Mouse (Mus musculus): ENCODE measurements at regions not wholly inside any gene's neighbourhood (a gene's known extent, or its start where the extent isn't known, plus 50 kb on each side); places are given as distances from the start of the nearest gene placed in this dataset.
A peak's percentile ranks its signal among the peaks of the same experiment; 100 is the strongest.

- Histone ChIP-seq H3K4me3 (no peak overlapping the region), H3K36me3 (ENCODE audit: control insufficient read depth, insufficient read depth) (no peaks in the 10 kb centered on the region), H3K27me3 (ENCODE audit: control insufficient read depth, insufficient read depth, insufficient read length) (no peaks in the 10 kb centered on the region), H3ac (ENCODE audit: control insufficient read depth, insufficient read length) (no peak overlapping the region), H3K4me2 (ENCODE audit: low read depth) (no peak overlapping the region), H3K79me2 (ENCODE audit: control insufficient read depth, insufficient read depth) (no peaks in the 10 kb centered on the region)
- TF ChIP-seq E2F4 (IDR thresholded peaks at IDR 0.05; ENCODE audit: insufficient read depth) = no peak
- no peak for TF ChIP-seq USF1 (IDR thresholded peaks at IDR 0.05; ENCODE audit: low read depth)
- TF ChIP-seq SRF (IDR thresholded peaks at IDR 0.05; ENCODE audit: control insufficient read depth, insufficient read length, low read depth) = no peak
- TF ChIP-seq CEBPB (IDR thresholded peaks at IDR 0.05; ENCODE audit: insufficient read depth, poor library complexity, severe bottlenecking) = no peak
- TF ChIP-seq POLR2AphosphoS2 (IDR thresholded peaks at IDR 0.05; ENCODE audit: insufficient read length, low read depth) = no peak
- no peak for TF ChIP-seq MYOD1 (IDR thresholded peaks at IDR 0.05; ENCODE audit: control insufficient read depth in 1 of 3, insufficient read length in 2 of 3, low read depth in 2 of 3)
- TF ChIP-seq MAX (IDR thresholded peaks at IDR 0.05; ENCODE audit: low read depth) = no peak
- no peak for TF ChIP-seq POLR2A (IDR thresholded peaks at IDR 0.05; ENCODE audit: insufficient read length, low read depth)
- TF ChIP-seq TCF3 (IDR thresholded peaks at IDR 0.05; ENCODE audit: insufficient read length, low read depth) = no peak
- TF ChIP-seq REST (IDR thresholded peaks at IDR 0.05; ENCODE audit: insufficient read depth, insufficient read length) = no peak
- no peak for TF ChIP-seq MYOG (IDR thresholded peaks at IDR 0.05; ENCODE audit: control insufficient read depth in 1 of 3, insufficient read depth in 1 of 3, insufficient read length in 2 of 3, low read depth in 2 of 3)
- no peak for TF ChIP-seq TCF12 (IDR thresholded peaks at IDR 0.05; ENCODE audit: insufficient read depth, poor library complexity, severe bottlenecking)
Measured at GRCm38 (mm10) chr13:25751409-25751777, 481.1 kb upstream of the Nrsn1 start.

- no peak for TF ChIP-seq REST (IDR thresholded peaks at IDR 0.05; ENCODE audit: insufficient read depth, insufficient read length)
- TF ChIP-seq SRF (IDR thresholded peaks at IDR 0.05; ENCODE audit: control insufficient read depth, insufficient read length, low read depth) = no peak
- TF ChIP-seq CEBPB (IDR thresholded peaks at IDR 0.05; ENCODE audit: insufficient read depth, poor library complexity, severe bottlenecking) = no peak
- TF ChIP-seq MYOD1 (IDR thresholded peaks at IDR 0.05; ENCODE audit: control insufficient read depth in 1 of 3, insufficient read length in 2 of 3, low read depth in 2 of 3) = peak in 1 of 3 experiments; percentile 49
- no peak for TF ChIP-seq TCF12 (IDR thresholded peaks at IDR 0.05; ENCODE audit: insufficient read depth, poor library complexity, severe bottlenecking)
- TF ChIP-seq TCF3 (IDR thresholded peaks at IDR 0.05; ENCODE audit: insufficient read length, low read depth) = no peak
- H3ac ChIP-seq (ENCODE audit: control insufficient read depth, insufficient read length) = no peak overlapping the region
Measured at GRCm38 (mm10) chr13:25750460-25751408, 480.4 kb upstream of the Nrsn1 start.

GRCm38 (mm10) chr13:25738601-25739000, 468.3 kb upstream of the Nrsn1 start:
- no peak overlapping the region for H3K4me2 ChIP-seq (ENCODE audit: low read depth)
- no peaks in the 10 kb centered on the region for H3K79me2 ChIP-seq (ENCODE audit: control insufficient read depth, insufficient read depth)
- no peak overlapping the region for H3K4me3 ChIP-seq
- no peaks in the 10 kb centered on the region for H3K36me3 ChIP-seq (ENCODE audit: control insufficient read depth, insufficient read depth)
- H3ac ChIP-seq (ENCODE audit: control insufficient read depth, insufficient read length) = no peak overlapping the region
- H3K27me3 ChIP-seq (ENCODE audit: control insufficient read depth, insufficient read depth, insufficient read length) = no peaks in the 10 kb centered on the region
- no peak for TF ChIP-seq CEBPB (IDR thresholded peaks at IDR 0.05; ENCODE audit: insufficient read depth, poor library complexity, severe bottlenecking)
- TF ChIP-seq POLR2A (IDR thresholded peaks at IDR 0.05; ENCODE audit: insufficient read length, low read depth) = no peak
- no peak for TF ChIP-seq MYOG (IDR thresholded peaks at IDR 0.05; ENCODE audit: control insufficient read depth in 1 of 3, insufficient read depth in 1 of 3, insufficient read length in 2 of 3, low read depth in 2 of 3)
- TF ChIP-seq REST (IDR thresholded peaks at IDR 0.05; ENCODE audit: insufficient read depth, insufficient read length) = no peak
- no peak for TF ChIP-seq E2F4 (IDR thresholded peaks at IDR 0.05; ENCODE audit: insufficient read depth)
- TF ChIP-seq POLR2AphosphoS2 (IDR thresholded peaks at IDR 0.05; ENCODE audit: insufficient read length, low read depth) = no peak
- no peak for TF ChIP-seq MAX (IDR thresholded peaks at IDR 0.05; ENCODE audit: low read depth)
- no peak for TF ChIP-seq SRF (IDR thresholded peaks at IDR 0.05; ENCODE audit: control insufficient read depth, insufficient read length, low read depth)
- no peak for TF ChIP-seq TCF3 (IDR thresholded peaks at IDR 0.05; ENCODE audit: insufficient read length, low read depth)

More at GRCm38 (mm10) chr13:25750460-25751408, 480.4 kb upstream of the Nrsn1 start:
- Histone ChIP-seq H3K79me2 (ENCODE audit: control insufficient read depth, insufficient read depth) (no peaks in the 10 kb centered on the region), H3K27me3 (ENCODE audit: control insufficient read depth, insufficient read depth, insufficient read length) (no peaks in the 10 kb centered on the region), H3K4me3 (no peak overlapping the region), H3K36me3 (ENCODE audit: control insufficient read depth, insufficient read depth) (no peaks in the 10 kb centered on the region), H3K4me2 (ENCODE audit: low read depth) (no peak overlapping the region)

GRCm38 (mm10) chr13:25729327-25729892, 459.1 kb upstream of the Nrsn1 start:
- no peak for TF ChIP-seq SRF (IDR thresholded peaks at IDR 0.05; ENCODE audit: control insufficient read depth, insufficient read length, low read depth)
- no peak for TF ChIP-seq MYOD1 (IDR thresholded peaks at IDR 0.05; ENCODE audit: control insufficient read depth in 1 of 3, insufficient read length in 2 of 3, low read depth in 2 of 3)
- no peak for TF ChIP-seq POLR2A (IDR thresholded peaks at IDR 0.05; ENCODE audit: insufficient read length, low read depth)
- no peak for TF ChIP-seq TCF3 (IDR thresholded peaks at IDR 0.05; ENCODE audit: insufficient read length, low read depth)
- TF ChIP-seq TCF12 (IDR thresholded peaks at IDR 0.05; ENCODE audit: insufficient read depth, poor library complexity, severe bottlenecking) = no peak
- TF ChIP-seq E2F4 (IDR thresholded peaks at IDR 0.05; ENCODE audit: insufficient read depth) = no peak
- H3K27me3 ChIP-seq (ENCODE audit: control insufficient read depth, insufficient read depth, insufficient read length) = no peaks in the 10 kb centered on the region
- no peak overlapping the region for H3K4me2 ChIP-seq (ENCODE audit: low read depth)
- no peak overlapping the region for H3K4me3 ChIP-seq
- no peak overlapping the region for H3ac ChIP-seq (ENCODE audit: control insufficient read depth, insufficient read length)
- H3K36me3 ChIP-seq (ENCODE audit: control insufficient read depth, insufficient read depth) = no peaks in the 10 kb centered on the region
- H3K79me2 ChIP-seq (ENCODE audit: control insufficient read depth, insufficient read depth) = no peaks in the 10 kb centered on the region

All from myocyte (in vitro differentiated cells).